Mouse (Mus musculus): ENCODE results near the gene Hist1h2ad. TPM values are rescaled to one million over a fixed set of nuclear protein-coding genes. Genes with fewer than 3 reads are reported as not detected.
"Not testable (repeated sequence)": the region's sequence is repeated elsewhere in the genome, so short reads cannot be mapped to it uniquely, and the experiment has no call there.

The Hist1h2ad gene
- polyA plus RNA-seq, 1 experiment from 2014 or later, result 1.3 TPM

DNA sequence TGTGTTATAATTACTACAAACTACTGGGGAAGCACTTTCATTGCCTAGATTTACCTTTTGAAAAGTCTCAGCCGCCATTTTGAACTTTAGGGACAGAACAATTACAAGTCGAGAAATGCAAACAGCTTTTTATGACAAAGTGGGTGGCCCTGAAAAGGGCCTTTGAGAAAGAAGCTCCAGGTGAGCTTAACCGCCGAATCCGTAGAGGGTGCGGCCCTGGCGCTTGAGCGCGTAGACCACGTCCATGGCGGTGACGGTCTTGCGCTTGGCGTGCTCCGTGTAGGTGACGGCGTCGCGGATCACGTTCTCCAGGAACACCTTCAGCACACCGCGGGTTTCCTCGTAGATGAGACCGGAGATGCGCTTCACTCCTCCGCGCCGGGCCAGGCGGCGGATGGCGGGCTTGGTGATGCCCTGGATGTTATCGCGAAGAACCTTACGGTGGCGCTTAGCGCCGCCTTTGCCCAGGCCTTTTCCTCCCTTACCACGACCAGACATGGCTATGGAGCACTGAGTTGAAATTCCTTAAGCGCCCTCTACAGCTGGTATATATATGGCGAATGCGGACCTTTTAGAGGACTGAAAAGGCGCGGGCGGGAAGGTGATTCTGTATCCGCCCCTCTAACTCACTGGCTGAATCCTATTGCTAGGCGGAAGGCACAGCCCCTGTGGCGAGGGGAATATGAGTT is 22.9 kb upstream of the Hist1h2ad start, which contains the start of gene Hist1h4f:
Gene Hist1h4f, minus strand, starts transcription at position 503 of the 689 bp plus-strand sequence.
- peak within 1 kb of the TSS; percentile 66 for H3K4me2 ChIP-seq (ENCODE audit: low read length)
- under 1% methylated on average over 47 of the region's 47 CpGs for WGBS
- H3K9ac ChIP-seq (ENCODE audit: low read depth, low read length), result peak within 1 kb of the TSS; percentile 63
- H3K4me3 ChIP-seq (ENCODE audit: low read length), result peak within 1 kb of the TSS; percentile 46
- peak; percentile 95 for ATAC-seq
- H3K4me1 ChIP-seq (ENCODE audit: control insufficient read depth, insufficient read depth, low read depth, low read length), result peaks cover 11% of the 10 kb centered on the region
- H3K27ac ChIP-seq (ENCODE audit: low read depth, low read length), result peak within 1 kb of the TSS; percentile 76
- not testable (repeated sequence) for H3K9me3 ChIP-seq (ENCODE audit: control insufficient read depth, low read length); H3K36me3 ChIP-seq (ENCODE audit: control insufficient read depth, insufficient read depth, low read length); H3K27me3 ChIP-seq (replicated peaks; ENCODE audit: control insufficient read depth, insufficient read depth, low read length)

- Histone ChIP-seq H3K27me3 (replicated peaks; ENCODE audit: control insufficient read depth, insufficient read depth, low read length) (no peaks in the 10 kb centered on the region), H3K4me3 (ENCODE audit: low read length) (peak overlapping the region; percentile 46), H3K9ac (ENCODE audit: low read depth, low read length) (no peak overlapping the region), H3K9me3 (ENCODE audit: control insufficient read depth, low read length) (no peaks in the 10 kb centered on the region), H3K4me2 (ENCODE audit: low read length) (peak overlapping the region; percentile 66), H3K4me1 (ENCODE audit: control insufficient read depth, insufficient read depth, low read depth, low read length) (peaks cover 13% of the 10 kb centered on the region), H3K27ac (ENCODE audit: low read depth, low read length) (peak overlapping the region; percentile 76), H3K36me3 (ENCODE audit: control insufficient read depth, insufficient read depth, low read length) (no peaks in the 10 kb centered on the region)
- ATAC-seq, result no peak
- 51% methylated on average over 8 of the region's 8 CpGs for WGBS
These were observed 22.0 kb upstream of the Hist1h2ad start for GRCm38 (mm10) chr13:23551931-23552914.

GRCm38 (mm10) chr13:23552962-23553361 is 21.2 kb upstream of the Hist1h2ad start, which contains the start of gene Hist1h1d:
TSS of gene Hist1h1d (plus strand) at chr13:23553262.
- no peaks in the 10 kb centered on the region for H3K36me3 ChIP-seq (ENCODE audit: control insufficient read depth, insufficient read depth, low read length)
- H3K9ac ChIP-seq (ENCODE audit: low read depth, low read length), result no peak within 1 kb of the TSS
- no peak for ATAC-seq
- H3K4me2 ChIP-seq (ENCODE audit: low read length), result no peak within 1 kb of the TSS; the same call in 1 of the 2 replicates
- no peak within 1 kb of the TSS for H3K4me3 ChIP-seq (ENCODE audit: low read length)
- peaks cover 13% of the 10 kb centered on the region for H3K4me1 ChIP-seq (ENCODE audit: control insufficient read depth, insufficient read depth, low read depth, low read length)
- H3K27me3 ChIP-seq (replicated peaks; ENCODE audit: control insufficient read depth, insufficient read depth, low read length), result no peaks in the 10 kb centered on the region
- no peaks in the 10 kb centered on the region for H3K9me3 ChIP-seq (ENCODE audit: control insufficient read depth, low read length)
- H3K27ac ChIP-seq (ENCODE audit: low read depth, low read length), result peak within 1 kb of the TSS; percentile 20; the same call in 1 of the 2 replicates

DNA sequence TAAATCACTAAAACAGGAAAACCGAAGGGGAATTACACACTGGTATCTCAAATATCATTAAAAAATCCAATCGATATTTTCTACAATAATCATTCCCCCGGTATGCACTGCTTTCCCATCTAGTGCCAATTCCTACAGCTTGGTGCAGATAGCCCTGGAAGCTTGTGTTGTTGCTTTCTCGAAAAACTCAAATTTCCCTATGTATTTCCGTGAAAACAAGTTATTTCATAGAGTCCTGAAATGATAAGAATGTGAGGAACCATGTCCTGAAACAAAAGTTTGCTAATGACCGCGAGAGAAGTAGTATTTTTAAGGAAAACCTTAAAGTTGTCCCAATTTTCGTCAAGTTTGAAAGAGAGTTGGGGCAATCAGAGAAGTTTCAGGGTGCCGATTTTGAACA is 19.8 kb upstream of the Hist1h2ad start:
- H3K4me3 ChIP-seq (ENCODE audit: low read length), result peak overlapping the region; percentile 54
- H3K4me1 ChIP-seq (ENCODE audit: control insufficient read depth, insufficient read depth, low read depth, low read length), result peaks cover 13% of the 10 kb centered on the region
- peak overlapping the region; percentile 100 for H3K4me2 ChIP-seq (ENCODE audit: low read length)
- no peaks in the 10 kb centered on the region for H3K27me3 ChIP-seq (replicated peaks; ENCODE audit: control insufficient read depth, insufficient read depth, low read length)
- H3K9ac ChIP-seq (ENCODE audit: low read depth, low read length), result peak overlapping the region; percentile 70
- peak overlapping the region; percentile 82; the same call in 1 of the 2 replicates for H3K27ac ChIP-seq (ENCODE audit: low read depth, low read length)
- H3K9me3 ChIP-seq (ENCODE audit: control insufficient read depth, low read length), result no peaks in the 10 kb centered on the region
- H3K36me3 ChIP-seq (ENCODE audit: control insufficient read depth, insufficient read depth, low read length), result no peaks in the 10 kb centered on the region
- 21% methylated on average over 9 of the region's 9 CpGs for WGBS
- ATAC-seq, result no peak

DNA sequence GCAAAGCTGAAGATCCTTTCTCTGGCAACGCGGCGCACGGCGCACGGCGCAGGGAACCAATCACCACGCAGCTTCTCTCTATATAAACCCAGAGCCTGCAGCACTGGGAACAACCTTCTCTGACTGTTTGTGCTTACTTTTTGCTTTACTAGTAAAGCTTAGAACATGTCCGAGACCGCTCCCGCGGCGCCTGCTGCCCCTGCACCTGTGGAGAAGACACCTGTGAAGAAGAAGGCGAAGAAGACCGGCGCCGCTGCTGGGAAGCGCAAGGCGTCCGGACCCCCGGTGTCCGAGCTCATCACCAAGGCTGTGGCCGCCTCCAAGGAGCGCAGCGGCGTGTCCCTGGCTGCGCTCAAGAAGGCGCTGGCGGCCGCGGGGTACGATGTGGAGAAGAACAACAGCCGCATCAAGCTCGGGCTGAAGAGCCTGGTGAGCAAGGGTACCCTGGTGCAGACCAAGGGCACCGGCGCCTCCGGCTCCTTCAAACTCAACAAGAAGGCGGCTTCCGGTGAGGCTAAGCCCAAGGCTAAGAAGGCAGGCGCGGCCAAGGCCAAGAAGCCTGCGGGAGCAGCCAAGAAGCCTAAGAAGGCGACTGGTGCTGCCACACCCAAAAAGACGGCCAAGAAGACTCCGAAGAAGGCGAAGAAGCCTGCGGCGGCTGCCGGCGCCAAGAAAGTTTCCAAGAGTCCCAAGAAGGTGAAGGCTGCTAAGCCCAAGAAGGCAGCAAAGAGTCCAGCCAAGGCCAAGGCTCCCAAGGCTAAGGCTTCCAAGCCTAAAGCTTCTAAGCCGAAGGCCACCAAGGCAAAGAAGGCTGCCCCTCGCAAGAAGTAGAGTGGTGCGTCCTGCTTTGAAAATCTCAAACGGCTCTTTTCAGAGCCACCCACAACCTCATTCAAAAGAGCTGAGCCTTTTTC is 19.0 kb upstream of the Hist1h2ad start:
- WGBS, result under 1% methylated on average over 48 of the region's 54 CpGs
- Histone ChIP-seq H3K27me3 (replicated peaks; ENCODE audit: control insufficient read depth, insufficient read depth, low read length) (no peaks in the 10 kb centered on the region), H3K9me3 (ENCODE audit: control insufficient read depth, low read length) (no peaks in the 10 kb centered on the region), H3K4me3 (ENCODE audit: low read length) (peak overlapping the region; percentile 54), H3K9ac (ENCODE audit: low read depth, low read length) (peak overlapping the region; percentile 70), H3K4me2 (ENCODE audit: low read length) (peak overlapping the region; percentile 100), H3K4me1 (ENCODE audit: control insufficient read depth, insufficient read depth, low read depth, low read length) (peaks cover 13% of the 10 kb centered on the region), H3K27ac (ENCODE audit: low read depth, low read length) (peak overlapping the region; percentile 82), H3K36me3 (ENCODE audit: control insufficient read depth, insufficient read depth, low read length) (no peaks in the 10 kb centered on the region)
- peak; percentile 72 for ATAC-seq

GRCm38 (mm10) chr13:23555839-23556416 is 18.3 kb upstream of the Hist1h2ad start:
- peak; percentile 86 for ATAC-seq
- Histone ChIP-seq H3K9me3 (ENCODE audit: control insufficient read depth, low read length) (no peaks in the 10 kb centered on the region), H3K36me3 (ENCODE audit: control insufficient read depth, insufficient read depth, low read length) (no peaks in the 10 kb centered on the region), H3K9ac (ENCODE audit: low read depth, low read length) (peak overlapping the region; percentile 70), H3K27me3 (replicated peaks; ENCODE audit: control insufficient read depth, insufficient read depth, low read length) (no peaks in the 10 kb centered on the region), H3K27ac (ENCODE audit: low read depth, low read length) (peak overlapping the region; percentile 82), H3K4me3 (ENCODE audit: low read length) (peak overlapping the region; percentile 54), H3K4me2 (ENCODE audit: low read length) (peak overlapping the region; percentile 100), H3K4me1 (ENCODE audit: control insufficient read depth, insufficient read depth, low read depth, low read length) (peaks cover 9% of the 10 kb centered on the region)
- WGBS, result 0% methylated on average over 18 of the region's 18 CpGs

DNA sequence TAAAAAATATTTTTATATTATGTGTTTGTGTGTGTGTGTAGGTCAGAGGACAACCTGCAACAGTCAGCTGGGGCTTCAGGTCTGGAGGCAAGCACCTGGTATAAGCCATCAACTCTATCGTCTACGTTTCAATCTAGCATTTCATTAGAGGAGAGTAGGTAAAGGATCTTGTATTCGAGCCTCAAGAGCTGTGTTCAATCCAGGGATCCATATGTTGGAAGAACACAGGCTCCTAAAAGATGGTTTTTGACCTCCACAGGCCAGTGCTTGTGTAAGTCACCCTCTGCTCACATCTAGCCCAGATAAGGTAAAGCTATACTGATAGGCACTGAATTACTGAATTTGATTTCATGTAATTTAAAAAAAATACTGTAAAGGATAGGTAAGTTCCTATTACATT is 17.3 kb upstream of the Hist1h2ad start:
- Histone ChIP-seq H3K36me3 (ENCODE audit: control insufficient read depth, insufficient read depth, low read length) (no peaks in the 10 kb centered on the region), H3K4me1 (ENCODE audit: control insufficient read depth, insufficient read depth, low read depth, low read length) (peaks cover 9% of the 10 kb centered on the region), H3K9me3 (ENCODE audit: control insufficient read depth, low read length) (no peaks in the 10 kb centered on the region), H3K9ac (ENCODE audit: low read depth, low read length) (no peak overlapping the region), H3K27ac (ENCODE audit: low read depth, low read length) (no peak overlapping the region), H3K27me3 (replicated peaks; ENCODE audit: control insufficient read depth, insufficient read depth, low read length) (no peaks in the 10 kb centered on the region), H3K4me2 (ENCODE audit: low read length) (no peak overlapping the region), H3K4me3 (ENCODE audit: low read length) (no peak overlapping the region)
- ATAC-seq, result no peak
- 67% methylated on average over 3 of the region's 3 CpGs for WGBS

GRCm38 (mm10) chr13:23560699-23561098 is 13.5 kb upstream of the Hist1h2ad start:
- not testable (repeated sequence) for H3K9ac ChIP-seq (ENCODE audit: low read depth, low read length); ATAC-seq; H3K27ac ChIP-seq (ENCODE audit: low read depth, low read length); H3K36me3 ChIP-seq (ENCODE audit: control insufficient read depth, insufficient read depth, low read length); H3K27me3 ChIP-seq (replicated peaks; ENCODE audit: control insufficient read depth, insufficient read depth, low read length); H3K4me1 ChIP-seq (ENCODE audit: control insufficient read depth, insufficient read depth, low read depth, low read length); H3K4me2 ChIP-seq (ENCODE audit: low read length); H3K4me3 ChIP-seq (ENCODE audit: low read length); H3K9me3 ChIP-seq (ENCODE audit: control insufficient read depth, low read length)
- 17% methylated on average over 2 of the region's 2 CpGs for WGBS
